Mouse (Mus musculus) heart, postnatal 0 days (tissue): ENCODE measurements at regions not wholly inside any gene's neighbourhood (a gene's known extent, or its start where the extent isn't known, plus 50 kb on each side); places are given as distances from the start of the nearest gene placed in this dataset.

Source experiments
- CTCF ChIP-seq: IDR thresholded peaks from 2 replicates; pipeline ENCODE4 v1.5.1; 2016; ENCODE audit warnings: antibody characterized with exemption, control low read depth, low read depth
- EP300 ChIP-seq: IDR thresholded peaks from 2 replicates; pipeline ENCODE4 v1.6.1; 2016; ENCODE audit warnings: antibody characterized with exemption, low read depth

GRCm38 (mm10) chr4:99371162-99371561 is 75.5 kb downstream of the Gm12689 start:
- TF ChIP-seq CTCF, result no peak
- no peak for TF ChIP-seq EP300
